Mouse (Mus musculus) testis, postnatal 10 days (tissue): ENCODE data around the gene Extl2.

ENCODE experiments used
- DNase-seq: peaks from one replicate; pipeline ENCODE4 v3.0.0; 2021; ENCODE audit warnings: low spot score

Extl2 gene

DNA sequence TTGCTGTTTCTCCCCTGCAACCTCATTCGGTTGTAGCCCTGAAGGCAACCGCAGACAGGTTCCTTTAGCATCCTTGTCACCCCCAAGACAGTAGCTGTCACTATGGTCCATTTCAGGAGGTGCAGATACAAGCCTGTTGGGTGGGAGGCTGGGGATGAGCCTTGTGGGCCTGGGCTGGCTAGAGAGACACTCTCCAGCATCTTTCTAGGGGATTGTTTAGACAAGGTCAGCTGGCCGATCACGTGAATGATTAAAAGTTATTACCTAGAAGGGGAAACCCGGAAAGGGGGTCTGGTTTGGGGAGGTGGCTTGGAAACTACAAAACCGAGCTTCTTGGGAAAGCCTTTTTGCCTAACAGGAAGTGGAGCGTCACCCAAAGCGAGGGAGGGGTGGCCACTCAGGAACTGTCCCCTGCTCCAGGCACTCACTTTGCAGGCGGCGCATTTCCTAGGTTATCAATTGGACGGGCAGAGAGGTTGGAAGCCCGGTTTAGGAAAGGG lies 729 bp downstream of the Extl2 start:
- peak; percentile 73 for DNase-seq

DNA sequence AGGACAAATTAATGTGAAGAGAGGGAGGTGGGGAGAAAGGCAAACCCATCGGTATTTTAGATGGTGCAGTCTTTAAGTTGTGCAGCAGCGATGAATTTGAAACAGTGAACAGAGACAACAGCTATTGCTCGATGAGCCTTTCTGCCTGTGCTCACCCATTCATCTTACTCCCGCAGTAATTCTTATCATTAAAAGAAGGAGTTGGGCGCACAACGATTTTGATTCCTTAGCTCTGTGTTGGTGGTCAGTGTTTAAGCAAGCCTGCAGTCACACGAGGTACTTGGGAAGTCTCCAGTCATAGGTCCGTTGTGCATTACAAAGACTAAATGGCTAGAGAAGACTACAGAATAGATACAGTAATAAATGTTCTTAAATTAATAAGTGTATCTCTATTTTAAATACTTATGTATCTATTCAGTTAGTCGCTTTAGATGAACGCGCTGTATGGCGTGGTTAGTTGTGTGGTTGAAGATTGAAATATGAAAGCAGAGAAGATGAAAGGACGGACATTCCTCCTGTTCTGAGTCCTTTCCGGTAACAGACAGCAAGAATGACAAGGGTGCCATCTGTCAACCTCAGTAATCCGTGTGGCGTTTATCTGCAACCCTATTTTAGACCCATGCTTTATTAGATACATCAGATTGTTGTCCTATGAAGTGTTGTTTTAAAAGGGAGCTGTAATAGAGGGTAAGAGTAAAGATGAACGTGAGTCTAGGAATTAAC lies 2.5 kb downstream of the Extl2 start:
- no peak for DNase-seq

DNA sequence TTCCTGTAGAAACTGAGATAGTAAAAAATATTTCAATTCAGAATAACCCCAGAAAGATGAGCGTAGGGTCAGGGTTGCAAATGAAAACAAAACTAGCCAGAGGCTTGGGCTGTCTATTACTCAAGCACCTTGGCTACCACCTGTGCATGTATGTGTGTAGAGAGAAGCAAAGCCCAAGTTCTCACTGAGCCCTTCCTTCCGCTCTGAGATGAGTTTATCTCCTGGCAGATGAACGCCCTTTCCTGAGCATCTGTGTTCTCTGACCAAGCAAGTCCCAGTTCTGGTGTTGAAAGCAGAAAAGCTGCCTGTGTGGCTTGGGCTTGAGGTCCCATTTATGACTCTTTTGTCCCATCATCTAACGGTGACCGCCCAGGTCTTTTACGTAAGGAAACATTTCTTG lies 7.6 kb downstream of the Extl2 start:
- no peak for DNase-seq

DNA sequence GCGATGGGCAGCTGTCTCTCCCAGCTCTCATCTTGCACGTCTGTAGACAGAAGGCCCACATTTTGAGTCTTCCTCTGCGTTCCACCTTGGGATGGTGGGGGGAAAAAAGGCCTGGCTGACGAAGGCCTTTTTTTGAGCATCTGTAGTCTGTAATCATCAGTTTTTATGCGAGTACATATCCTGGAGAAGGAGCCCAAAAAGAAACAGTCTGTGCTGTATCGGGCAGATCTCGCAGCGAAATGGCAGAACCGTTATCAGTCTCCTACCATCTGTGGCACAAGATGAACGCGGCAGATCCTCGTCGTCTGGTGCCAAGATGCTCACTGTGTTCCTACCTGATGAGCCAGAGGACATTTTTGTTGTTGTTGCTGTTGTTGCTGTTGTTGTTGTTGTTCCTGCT lies 8.9 kb downstream of the Extl2 start:
- DNase-seq = no peak

DNA sequence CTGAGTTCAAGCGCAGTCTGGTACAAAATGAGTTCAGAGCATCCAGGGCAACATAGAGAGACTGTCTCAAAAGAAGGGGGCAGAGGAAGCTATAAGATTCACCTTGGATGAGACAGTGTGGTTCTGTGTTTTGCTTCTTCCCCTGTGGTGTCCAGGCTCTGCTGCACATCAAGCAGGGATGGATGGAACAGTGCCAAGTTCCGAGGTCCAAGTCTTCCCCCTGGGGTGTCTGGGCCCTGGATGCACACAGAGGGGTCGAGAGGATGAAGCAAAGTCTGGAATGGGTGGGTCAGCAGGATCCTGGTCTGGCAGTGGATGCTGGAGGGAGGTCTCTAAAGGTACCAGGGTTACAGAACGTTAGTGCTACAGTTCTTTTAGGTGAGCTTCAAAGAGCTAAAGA lies 11.3 kb downstream of the Extl2 start:
- no peak for DNase-seq

DNA sequence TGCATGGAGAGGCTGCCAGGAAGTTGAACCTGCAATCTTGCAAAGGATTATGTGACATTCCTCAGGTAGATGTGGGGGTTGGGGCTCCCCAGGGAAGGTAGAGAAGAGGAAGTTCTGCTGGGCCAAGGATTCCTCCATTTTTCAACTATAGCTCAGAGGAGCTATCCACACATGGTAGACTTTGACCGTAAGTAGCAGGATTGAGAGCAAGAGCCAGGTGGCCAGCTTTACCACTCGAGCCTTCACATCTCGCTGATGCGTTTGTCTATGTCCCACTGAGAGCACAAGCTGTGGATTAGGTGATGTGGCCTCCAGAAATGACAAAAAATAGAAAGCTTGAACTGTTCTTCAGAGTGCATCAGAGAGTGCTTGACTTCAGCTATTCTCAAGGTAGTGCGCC lies 11.9 kb downstream of the Extl2 start:
- no peak for DNase-seq

DNA sequence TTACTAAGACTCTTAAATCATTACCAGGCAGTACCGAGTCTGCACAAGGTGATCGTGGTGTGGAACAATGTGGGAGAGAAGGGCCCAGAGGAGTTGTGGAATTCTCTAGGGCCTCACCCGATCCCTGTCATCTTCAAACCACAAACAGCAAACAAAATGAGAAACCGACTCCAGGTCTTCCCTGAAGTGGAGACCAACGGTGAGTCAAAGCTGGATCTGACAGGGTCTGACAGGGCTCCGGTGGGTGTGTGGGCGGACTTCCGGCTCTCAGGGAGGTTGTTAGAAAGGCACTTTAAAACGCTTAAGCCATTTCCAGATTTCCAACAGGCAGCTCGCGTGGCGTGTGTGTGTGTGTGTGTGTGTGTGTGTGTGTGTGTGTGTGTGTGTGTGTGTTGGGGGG lies 17.0 kb downstream of the Extl2 start:
- no peak for DNase-seq

DNA sequence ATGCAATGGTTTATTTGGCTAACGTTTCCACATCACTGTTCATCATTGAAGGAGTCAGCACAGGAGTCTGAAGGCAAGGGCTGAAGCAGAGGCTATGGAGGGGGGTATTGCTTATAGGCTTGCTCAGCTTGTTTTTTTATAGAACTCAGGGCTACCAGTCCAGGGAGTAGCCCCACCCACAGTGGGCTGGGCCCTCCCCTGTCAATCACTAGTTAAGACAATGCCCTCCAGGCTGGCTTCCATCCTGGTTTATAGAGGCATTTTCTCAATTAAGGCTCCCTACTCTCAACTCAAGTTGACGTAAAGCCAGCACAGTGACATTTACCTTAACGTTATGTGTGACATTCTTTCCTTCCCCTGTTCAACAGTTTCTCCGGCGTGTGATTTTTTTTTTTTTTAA lies 17.4 kb downstream of the Extl2 start:
- DNase-seq = no peak

DNA sequence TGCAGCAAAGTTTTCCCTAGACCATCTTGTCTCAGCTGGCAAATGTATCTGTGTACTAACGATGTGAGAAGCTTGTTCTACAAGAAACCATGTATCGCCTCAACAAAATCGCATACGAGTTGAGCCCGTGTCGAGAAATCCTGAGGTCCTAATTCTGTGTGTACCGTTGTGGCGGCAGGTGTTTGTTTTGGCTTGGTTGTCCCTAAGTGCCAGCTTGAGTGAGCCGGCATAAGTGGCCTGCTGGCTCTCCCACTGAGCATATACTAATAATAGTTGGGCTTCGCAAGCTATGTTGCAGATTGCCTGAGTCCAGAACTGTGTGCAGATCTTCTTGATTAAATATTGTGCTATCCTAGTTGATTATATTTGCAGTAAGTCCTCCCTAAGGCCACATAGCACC lies 18.4 kb downstream of the Extl2 start:
- no peak for DNase-seq

DNA sequence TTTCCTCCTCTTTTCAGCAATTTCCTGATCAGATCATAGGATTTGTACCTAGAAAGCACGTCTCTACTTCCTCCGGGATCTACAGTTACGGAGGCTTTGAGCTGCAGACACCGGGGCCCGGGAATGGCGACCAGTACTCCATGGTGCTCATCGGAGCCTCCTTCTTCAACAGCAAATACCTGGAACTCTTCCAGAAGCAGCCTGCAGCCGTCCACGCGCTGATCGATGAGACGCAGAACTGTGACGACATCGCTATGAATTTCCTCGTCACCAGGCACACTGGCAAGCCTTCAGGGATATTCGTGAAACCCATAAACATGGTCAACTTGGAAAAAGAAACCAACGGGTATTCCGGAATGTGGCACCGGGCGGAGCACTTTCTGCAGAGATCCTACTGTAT lies 19.7 kb downstream of the Extl2 start:
- DNase-seq = no peak

DNA sequence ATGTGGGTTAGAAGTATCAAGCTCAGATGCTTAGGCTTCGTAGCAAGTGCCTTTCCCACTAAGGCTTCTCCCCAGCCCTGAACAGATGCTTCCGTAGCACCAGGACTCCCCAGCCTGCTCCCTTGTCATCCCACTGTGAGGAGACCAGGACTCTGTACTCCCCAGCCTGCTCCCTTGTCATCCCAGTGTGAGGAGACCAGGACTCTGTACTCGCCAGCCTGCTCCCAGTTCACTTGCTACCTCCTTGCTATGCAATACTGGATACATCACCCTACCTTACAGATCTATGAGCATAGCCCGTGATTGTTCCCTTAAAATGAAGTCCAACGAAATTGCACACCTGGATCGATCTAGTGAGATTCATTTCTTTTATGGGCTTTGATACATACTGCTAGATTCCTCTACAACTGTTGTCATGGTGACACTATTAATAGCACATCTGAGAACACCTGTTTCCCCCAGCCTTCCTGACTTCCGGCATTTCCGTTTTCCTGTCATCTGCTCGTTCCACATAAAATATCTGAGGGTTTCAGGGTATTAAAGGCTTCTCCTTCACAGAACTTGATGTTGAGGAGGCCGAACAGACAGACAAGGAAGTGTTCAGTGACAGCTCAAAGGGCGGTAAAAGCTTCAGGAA lies 23.0 kb downstream of the Extl2 start:
- DNase-seq = no peak

DNA sequence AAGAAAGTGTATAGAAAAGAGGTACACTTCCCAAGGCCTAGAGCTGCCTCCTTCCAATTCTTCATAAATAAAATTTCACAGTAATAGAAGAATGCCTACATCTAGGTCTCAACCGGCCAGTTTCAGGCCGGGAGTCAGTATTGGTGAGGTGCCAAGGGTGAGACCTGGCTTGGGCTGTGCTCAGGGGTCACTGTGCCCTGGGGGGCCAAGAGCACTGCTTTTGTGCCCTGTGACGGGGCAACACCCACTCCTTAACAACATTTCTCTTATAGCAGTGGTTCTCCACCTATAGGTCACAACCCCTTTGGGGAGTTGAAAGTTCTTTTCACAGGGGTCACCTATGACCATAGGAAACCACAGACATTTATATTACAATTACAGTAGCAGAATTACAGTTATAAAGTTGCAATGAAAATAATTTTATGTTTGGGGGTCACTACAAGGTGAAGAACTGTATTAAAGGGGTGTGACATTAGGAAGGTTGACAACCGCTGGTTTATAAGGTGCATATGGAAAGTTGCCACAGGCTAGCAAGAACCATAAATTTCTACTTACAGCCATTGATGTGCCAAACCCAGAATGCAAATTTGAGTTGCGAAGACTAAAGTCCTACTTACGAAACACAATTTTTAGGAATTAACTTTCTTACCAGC lies 26.1 kb downstream of the Extl2 start:
- DNase-seq = no peak

DNA sequence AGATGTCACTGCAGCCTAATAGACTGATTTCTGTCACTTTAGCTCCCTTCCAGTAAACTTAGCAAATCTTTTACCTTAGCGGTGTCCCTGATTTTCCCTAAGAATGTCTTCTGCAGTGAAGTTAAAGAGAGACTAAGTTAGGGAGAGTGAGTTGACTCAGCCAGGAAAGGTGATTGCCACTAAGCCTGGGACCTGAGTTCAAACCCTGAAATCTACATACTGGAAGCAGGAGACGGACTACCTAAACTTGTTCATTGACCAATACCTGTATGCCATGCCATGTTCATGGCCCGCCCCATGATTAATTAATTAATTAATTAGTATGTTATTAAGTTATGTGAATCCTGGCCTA lies 26.6 kb downstream of the Extl2 start:
- no peak for DNase-seq

DNA sequence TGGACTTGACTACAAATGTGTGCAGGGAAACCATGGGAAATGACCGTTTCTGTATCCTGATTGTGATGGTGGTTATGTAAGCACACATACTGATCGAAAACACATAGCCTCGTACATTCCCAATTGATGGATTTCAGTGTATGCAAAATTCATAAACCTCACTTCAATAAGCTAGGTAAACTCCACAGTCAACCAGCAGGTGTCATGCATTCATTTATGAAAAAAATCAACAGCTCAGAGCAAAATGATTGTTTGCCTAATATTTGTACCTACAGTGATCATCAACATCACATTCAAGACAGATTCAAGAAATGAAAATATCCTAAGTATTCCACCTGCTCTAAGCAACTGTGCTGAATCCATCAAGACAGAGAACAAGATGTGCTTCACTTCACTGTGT lies 33.5 kb downstream of the Extl2 start:
- DNase-seq = no peak

DNA sequence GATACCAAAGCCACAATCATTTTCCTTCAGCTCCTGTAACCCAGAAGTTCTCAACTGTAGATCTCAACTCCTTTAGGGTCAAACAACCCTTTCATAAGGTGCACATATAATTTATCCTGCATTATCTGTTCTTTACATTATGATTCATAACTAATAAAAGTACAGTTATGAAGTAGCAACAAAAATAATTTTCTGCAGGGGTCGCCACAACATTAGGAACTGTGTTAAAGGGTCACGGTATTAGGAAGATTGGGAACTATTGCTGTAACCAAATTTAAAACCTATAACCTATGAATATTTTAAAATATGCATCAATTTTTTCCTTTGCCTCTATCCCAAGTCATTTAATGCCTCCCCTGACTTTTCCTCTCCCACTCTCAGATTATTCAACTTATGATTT lies 38.7 kb downstream of the Extl2 start:
- DNase-seq = no peak

DNA sequence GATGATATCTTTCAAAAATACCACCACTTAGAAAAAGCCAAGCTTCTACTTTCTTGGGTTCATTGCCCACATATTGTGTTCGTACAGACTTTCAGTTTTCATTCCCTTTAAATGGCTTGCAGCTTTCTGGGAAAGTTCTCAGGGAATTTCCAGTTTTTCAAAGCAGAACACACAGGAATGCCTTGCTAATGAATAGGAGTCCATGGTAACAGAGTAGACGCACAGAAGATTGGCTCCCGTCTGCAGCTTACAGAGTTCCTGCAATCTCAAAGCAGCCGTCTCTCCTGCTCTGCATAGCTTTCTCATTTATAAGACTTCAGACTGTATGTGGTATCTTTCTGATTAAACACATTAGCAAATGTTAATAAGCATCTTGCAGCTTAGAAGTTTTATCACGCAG lies 39.8 kb downstream of the Extl2 start:
- no peak for DNase-seq

DNA sequence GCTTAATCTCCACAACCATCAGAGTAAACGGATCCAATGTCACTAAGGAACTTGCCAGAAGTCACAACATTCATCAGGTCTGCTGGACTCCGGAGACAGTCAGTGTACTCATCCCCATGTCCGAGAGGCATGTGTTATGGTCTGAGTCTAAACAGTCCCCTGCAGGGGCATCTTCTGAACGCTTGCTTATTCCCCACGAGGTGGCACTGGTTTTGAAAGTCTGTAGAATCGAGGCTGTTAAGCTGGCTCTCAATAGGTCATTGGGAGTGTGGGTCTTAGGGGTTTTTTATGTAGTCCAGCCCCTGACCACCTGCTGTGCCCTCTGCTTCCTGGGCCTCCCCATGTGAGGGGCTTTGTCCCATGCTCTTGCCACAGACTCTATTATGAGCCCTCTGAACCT lies 49.8 kb downstream of the Extl2 start:
- no peak for DNase-seq

DNA sequence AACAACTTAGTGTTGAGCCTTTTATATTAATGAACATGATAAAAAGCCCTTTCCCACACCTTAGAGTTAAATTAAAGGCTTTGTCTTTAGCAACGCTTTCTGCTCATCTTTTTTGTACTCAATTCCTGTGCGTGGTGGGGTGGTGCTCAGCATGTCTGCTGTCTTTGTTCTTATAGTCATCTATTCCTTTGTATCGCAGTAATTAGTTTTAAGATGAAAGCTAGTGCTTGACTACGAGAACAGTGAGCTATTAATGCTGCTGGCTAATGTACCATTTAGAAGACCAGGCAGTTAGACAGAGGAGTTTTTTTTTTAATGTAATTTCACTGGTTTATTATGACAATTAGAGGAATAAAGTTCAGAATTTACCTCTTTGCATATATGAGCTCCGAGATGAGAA lies 53.1 kb downstream of the Extl2 start:
- no peak for DNase-seq

DNA sequence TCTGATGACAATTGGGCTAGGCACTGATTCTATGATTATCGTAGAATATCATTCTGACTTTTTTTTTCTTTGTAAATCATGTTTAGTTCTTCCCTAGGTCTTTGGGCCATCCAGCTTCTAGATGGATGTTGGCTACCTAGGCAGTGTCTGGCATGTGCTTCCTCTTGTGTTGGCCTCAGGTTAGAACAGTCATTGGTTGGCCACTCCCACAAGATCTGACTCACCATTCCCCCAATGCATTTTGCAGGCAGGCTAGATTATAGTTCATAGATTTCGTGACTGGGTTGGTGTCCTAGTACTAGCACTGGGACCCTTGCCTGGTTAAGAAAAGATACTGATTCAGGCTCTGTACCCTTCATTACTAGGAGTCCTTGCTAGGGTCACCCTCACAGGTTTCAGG lies 54.9 kb downstream of the Extl2 start:
- no peak for DNase-seq

DNA sequence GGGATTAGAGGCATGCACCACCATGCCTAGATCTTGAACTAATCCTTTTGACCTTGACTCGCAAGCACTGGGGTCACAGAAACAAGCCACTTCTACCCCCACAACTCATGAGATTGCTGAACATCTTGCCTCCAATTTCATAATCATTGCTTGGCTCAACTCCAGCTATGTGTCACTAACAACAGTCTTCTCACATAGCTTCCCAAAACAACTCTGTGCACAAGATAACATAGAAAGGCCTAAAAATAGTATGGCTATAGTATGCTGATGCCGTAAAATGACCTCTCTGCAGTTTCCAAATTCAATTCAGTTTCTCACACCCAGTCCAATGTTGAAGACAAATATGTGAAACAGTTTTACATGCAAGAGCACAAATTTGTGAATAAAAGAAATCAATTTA lies 65.3 kb downstream of the Extl2 start:
- DNase-seq = no peak

DNA sequence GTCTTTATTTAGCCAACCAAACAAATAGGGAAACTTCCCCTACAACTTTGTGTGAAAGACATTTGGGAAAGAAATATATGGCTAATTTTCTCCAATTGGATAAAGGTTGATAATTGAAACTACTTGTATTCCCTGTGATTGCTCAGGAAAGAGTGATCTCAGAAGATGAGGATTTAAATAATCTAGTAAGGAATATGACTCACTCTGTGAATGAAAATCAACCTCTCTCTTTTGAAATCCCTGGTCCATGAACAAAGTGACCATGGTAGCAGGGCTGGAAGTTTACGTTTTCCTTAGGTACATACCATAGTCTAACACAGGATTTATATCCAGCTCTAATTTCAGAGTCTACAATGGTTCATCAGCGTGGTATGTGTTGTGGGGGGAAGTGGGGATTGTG lies 69.5 kb downstream of the Extl2 start:
- DNase-seq = no peak

DNA sequence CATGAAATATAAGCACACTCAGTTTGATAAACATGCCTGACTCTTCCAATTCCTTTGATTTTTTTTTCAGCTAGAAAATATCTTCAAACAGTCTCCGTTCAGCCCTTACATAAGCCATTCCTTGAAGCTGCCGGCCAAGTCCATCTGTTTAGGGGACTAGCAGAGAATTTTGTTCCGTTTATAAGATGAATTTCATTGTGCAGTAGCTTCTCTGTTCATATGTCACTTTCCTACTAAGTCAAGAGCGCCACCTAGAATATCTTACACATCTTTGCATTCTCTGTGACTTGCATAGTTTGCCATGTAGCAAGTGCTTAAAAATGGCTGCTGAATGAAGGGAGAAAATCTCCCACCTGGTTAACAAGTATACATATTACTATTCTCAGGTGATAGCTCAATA lies 71.2 kb downstream of the Extl2 start:
- DNase-seq = no peak
